Mouse (Mus musculus) T-helper 17 cell (primary cell): ENCODE measurements around the gene Psmb7.

ENCODE experiments used
- in situ Hi-C, 2 experiments: fragments of 300-600 bp; cut with MboI, MseI; formaldehyde crosslinking; loops; 1 replicate in 1 of 2; 2 replicates in 1 of 2; pipeline ENCODE4 v1.15.1; 2025; ENCODE audit warnings: high pct_unique_total_duplicates in 2 of 2

The Psmb7 gene

GRCm38 (mm10) chr2:38591751-38592459 is 52.0 kb downstream of the Psmb7 start:
- in situ Hi-C loops = loop anchor here in 1 of 2 experiments (5.0 kb wide), 1 partner anchor 165 kb away; no protein-coding TSS in a partner anchor

GRCm38 (mm10) chr2:38586733-38587132 is 57.2 kb downstream of the Psmb7 start:
- in situ Hi-C loops = loop anchor here in 1 of 2 experiments (5.0 kb wide), 1 partner anchor 154 kb away; no protein-coding TSS in a partner anchor

GRCm38 (mm10) chr2:38585379-38585736 is 58.5 kb downstream of the Psmb7 start:
- in situ Hi-C loops = loop anchor here in 1 of 2 experiments (5.0 kb wide), 1 partner anchor 153 kb away; no protein-coding TSS in a partner anchor

GRCm38 (mm10) chr2:38584514-38585378 is 59.1 kb downstream of the Psmb7 start:
- in situ Hi-C loops = loop anchor here in 1 of 2 experiments (5.0 kb wide), 1 partner anchor 152 kb away; no protein-coding TSS in a partner anchor

- in situ Hi-C loops = no loop called here
These were observed 59.9 kb downstream of the Psmb7 start for GRCm38 (mm10) chr2:38583982-38584381.

GRCm38 (mm10) chr2:38579528-38579927 is 64.4 kb downstream of the Psmb7 start:
- in situ Hi-C loops = no loop called here

- in situ Hi-C loops = no loop called here
These were observed 65.0 kb downstream of the Psmb7 start for GRCm38 (mm10) chr2:38578602-38579521.

- in situ Hi-C loops = no loop called here
These were observed 69.2 kb downstream of the Psmb7 start for GRCm38 (mm10) chr2:38574697-38575096.

GRCm38 (mm10) chr2:38571971-38572601 is 71.8 kb downstream of the Psmb7 start:
- in situ Hi-C loops = no loop called here

- in situ Hi-C loops = no loop called here
These were observed 81.3 kb downstream of the Psmb7 start for GRCm38 (mm10) chr2:38562596-38562995.

- in situ Hi-C loops = no loop called here
These were observed 83.3 kb downstream of the Psmb7 start for GRCm38 (mm10) chr2:38560296-38561227.

- in situ Hi-C loops = no loop called here
These were observed 87.2 kb downstream of the Psmb7 start for GRCm38 (mm10) chr2:38556721-38557120.

- in situ Hi-C loops = no loop called here
These were observed 88.2 kb downstream of the Psmb7 start for GRCm38 (mm10) chr2:38555659-38556058.

- in situ Hi-C loops = no loop called here
These were observed 89.5 kb downstream of the Psmb7 start for GRCm38 (mm10) chr2:38554226-38554995.

GRCm38 (mm10) chr2:38552004-38552443 is 91.9 kb downstream of the Psmb7 start:
- in situ Hi-C loops = no loop called here

GRCm38 (mm10) chr2:38547793-38548517 is 95.9 kb downstream of the Psmb7 start:
- in situ Hi-C loops = no loop called here

- in situ Hi-C loops = no loop called here
These were observed 97.1 kb downstream of the Psmb7 start for GRCm38 (mm10) chr2:38546748-38547147.

GRCm38 (mm10) chr2:38546222-38546621 is 97.7 kb downstream of the Psmb7 start:
- in situ Hi-C loops = no loop called here
